Mouse (Mus musculus): ENCODE measurements at regions not wholly inside any gene's neighbourhood (a gene's known extent, or its start where the extent isn't known, plus 50 kb on each side); places are given as distances from the start of the nearest gene placed in this dataset.

- no peak for TF ChIP-seq EP300 (IDR thresholded peaks at IDR 0.05)
- no peak for TF ChIP-seq CTCF (IDR thresholded peaks at IDR 0.05)
Measured at GRCm38 (mm10) chr16:56392843-56393242, 84.8 kb upstream of the Abi3bp start.

All from lung, postnatal 0 days (tissue).